Mouse (Mus musculus) myocyte (in vitro differentiated cells): ENCODE measurements around the gene Tmem191c.

Source experiments
- CEBPB ChIP-seq: IDR thresholded peaks from 2 replicates; pipeline ENCODE4 v1.6.1; 2011; ENCODE audit warnings: mild to moderate bottlenecking, moderate library complexity; ENCODE audit not compliant: poor library complexity, insufficient read depth, severe bottlenecking
- E2F4 ChIP-seq: IDR thresholded peaks from one replicate; pipeline ENCODE4 v1.6.1; 2011; ENCODE audit warnings: mild to moderate bottlenecking, control low read depth, moderate library complexity; ENCODE audit not compliant: insufficient read depth
- MAX ChIP-seq: IDR thresholded peaks from one replicate; pipeline ENCODE4 v1.6.1; 2011; ENCODE audit warnings: low read depth, mild to moderate bottlenecking, control low read depth
- MYOD1 ChIP-seq, 3 experiments: IDR thresholded peaks; one replicate each; pipeline ENCODE4 v1.6.1; 2011; ENCODE audit warnings: control low read depth in 2 of 3, low read depth in 2 of 3, mild to moderate bottlenecking in 2 of 3, moderate library complexity in 1 of 3; ENCODE audit not compliant: insufficient read length in 2 of 3, control insufficient read depth in 1 of 3
- MYOG ChIP-seq, 3 experiments: IDR thresholded peaks; one replicate each; pipeline ENCODE4 v1.6.1; 2011; ENCODE audit warnings: control low read depth in 2 of 3, low read depth in 2 of 3, mild to moderate bottlenecking in 2 of 3; ENCODE audit not compliant: insufficient read length in 2 of 3, control insufficient read depth in 1 of 3, insufficient read depth in 1 of 3
- POLR2A ChIP-seq: IDR thresholded peaks from one replicate; pipeline ENCODE4 v1.6.1; 2011; ENCODE audit warnings: low read depth, mild to moderate bottlenecking, control low read depth, moderate library complexity; ENCODE audit not compliant: insufficient read length
- REST ChIP-seq: IDR thresholded peaks from one replicate; pipeline ENCODE4 v1.6.1; 2011; ENCODE audit warnings: mild to moderate bottlenecking, control low read depth, moderate library complexity; ENCODE audit not compliant: insufficient read depth, insufficient read length
- SRF ChIP-seq: IDR thresholded peaks from one replicate; pipeline ENCODE4 v1.6.1; 2011; ENCODE audit warnings: low read depth; ENCODE audit not compliant: control insufficient read depth, insufficient read length
- TCF12 ChIP-seq: IDR thresholded peaks from one replicate; pipeline ENCODE4 v1.6.1; 2011; ENCODE audit warnings: mild to moderate bottlenecking, control low read depth; ENCODE audit not compliant: poor library complexity, insufficient read depth, severe bottlenecking
- TCF3 ChIP-seq: IDR thresholded peaks from one replicate; pipeline ENCODE4 v1.6.1; 2011; ENCODE audit warnings: low read depth, control low read depth; ENCODE audit not compliant: insufficient read length
- USF1 ChIP-seq: IDR thresholded peaks from one replicate; pipeline ENCODE4 v1.6.1; 2011; ENCODE audit warnings: low read depth, mild to moderate bottlenecking, control low read depth, moderate library complexity

DNA sequence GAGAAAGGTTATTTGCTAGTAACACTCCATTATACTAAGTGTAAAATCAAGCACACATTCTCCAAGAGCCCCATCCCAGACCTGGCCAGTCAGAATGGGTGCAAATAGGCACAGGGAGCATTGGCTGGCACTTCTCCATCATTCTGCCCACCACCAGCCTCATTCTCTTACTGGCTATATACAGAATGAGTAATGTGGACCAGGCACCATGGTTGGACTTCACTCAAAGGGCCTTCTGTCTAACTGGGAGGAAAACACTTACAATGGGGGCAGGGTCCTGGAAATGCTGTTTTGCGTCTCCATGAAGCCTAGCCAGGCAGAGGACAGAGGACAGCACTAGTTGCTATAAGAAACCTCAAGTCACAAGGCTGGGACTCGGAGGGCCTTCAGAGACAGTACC is 50.2 kb downstream of the Tmem191c start:
- no peak for TF ChIP-seq CEBPB
- TF ChIP-seq POLR2A: no peak
- TF ChIP-seq USF1: no peak
- TF ChIP-seq MYOD1 (IDR thresholded peaks at IDR 0.05; ENCODE audit: control insufficient read depth in 1 of 3, insufficient read length in 2 of 3, low read depth in 2 of 3): no peak
- TF ChIP-seq MAX: no peak
- TF ChIP-seq REST: no peak
- no peak for TF ChIP-seq TCF12
- TF ChIP-seq TCF3: no peak
- no peak for TF ChIP-seq MYOG (IDR thresholded peaks at IDR 0.05; ENCODE audit: control insufficient read depth in 1 of 3, insufficient read depth in 1 of 3, insufficient read length in 2 of 3, low read depth in 2 of 3)
- TF ChIP-seq E2F4: no peak
- TF ChIP-seq SRF: no peak
